Mouse (Mus musculus) MEL (cell line): ENCODE measurements at regions not wholly inside any gene's neighbourhood (a gene's known extent, or its start where the extent isn't known, plus 50 kb on each side); places are given as distances from the start of the nearest gene placed in this dataset.

Source experiments
- DNase-seq: peaks from one replicate; pipeline ENCODE4 v3.0.0; 2011; ENCODE audit warnings: low read depth, low spot score
- H3K27ac ChIP-seq: 2 replicates; pipeline ENCODE4 v1.5.1; 2012; ENCODE audit warnings: low read depth, mild to moderate bottlenecking, control low read depth, low read length, moderate library complexity; ENCODE audit not compliant: control insufficient read depth
- H3K27me3 ChIP-seq, 2 experiments: fragments of 150-350 bp in 1 of 2; sonication (generic) in 1 of 2; 2 replicates each; pipeline ENCODE4 v1.6.1; 2012; ENCODE audit warnings: low read length in 2 of 2, mild to moderate bottlenecking in 2 of 2, improper control_type of control experiment in 1 of 2, moderate library complexity in 1 of 2; ENCODE audit not compliant: insufficient read depth in 2 of 2, control insufficient read depth in 1 of 2
- H3K36me3 ChIP-seq, 2 experiments: 2 replicates each; pipeline ENCODE4 v1.6.1; 2012 to 2014; ENCODE audit warnings: low read length in 2 of 2, improper control_type of control experiment in 1 of 2, inconsistent platforms in 1 of 2, mild to moderate bottlenecking in 1 of 2; ENCODE audit not compliant: insufficient read depth in 2 of 2, control insufficient read depth in 1 of 2
- H3K4me1 ChIP-seq, 2 experiments: fragments of 150-350 bp in 1 of 2; sonication (generic) in 1 of 2; 2 replicates each; pipeline ENCODE4 v1.6.1; 2012; ENCODE audit warnings: low read length in 2 of 2, improper control_type of control experiment in 1 of 2, mild to moderate bottlenecking in 1 of 2; ENCODE audit not compliant: insufficient read depth in 2 of 2, control insufficient read depth in 1 of 2
- H3K4me3 ChIP-seq, 2 experiments: fragments of 150-350 bp in 1 of 2; sonication (generic) in 1 of 2; 2 replicates each; pipeline ENCODE4 v1.5.1; 2012; ENCODE audit warnings: low read depth in 2 of 2, low read length in 2 of 2, mild to moderate bottlenecking in 2 of 2, moderate library complexity in 2 of 2, control low read depth in 1 of 2, improper control_type of control experiment in 1 of 2; ENCODE audit not compliant: control insufficient read depth in 1 of 2, insufficient read depth in 1 of 2
- H3K79me2 ChIP-seq: 2 replicates; pipeline ENCODE4 v1.6.1; 2012; ENCODE audit warnings: mild to moderate bottlenecking, low read length, moderate library complexity; ENCODE audit not compliant: control insufficient read depth, poor library complexity, insufficient read depth
- H3K9ac ChIP-seq: 2 replicates; pipeline ENCODE4 v1.6.1; 2012; ENCODE audit warnings: low read depth, mild to moderate bottlenecking, control low read depth, low read length, moderate library complexity; ENCODE audit not compliant: control insufficient read depth, poor library complexity, severe bottlenecking
- H3K9me3 ChIP-seq: fragments of 150-350 bp; sonication (generic); replicated peaks from 2 replicates; pipeline ENCODE4 v1.6.1; 2012; ENCODE audit warnings: mild to moderate bottlenecking, low read length, improper control_type of control experiment, moderate library complexity; ENCODE audit not compliant: insufficient read depth
- BHLHE40 ChIP-seq: IDR thresholded peaks from 2 replicates; pipeline ENCODE4 v1.6.1; 2012; ENCODE audit warnings: low read depth, mild to moderate bottlenecking, inconsistent platforms, low read length, improper control_type of control experiment, borderline replicate concordance
- CTCF ChIP-seq, 3 experiments: IDR thresholded peaks in 2 of 3; conservative IDR thresholded peaks in 1 of 3; 2 replicates each; pipeline ENCODE4 v1.5.1; 2011 to 2012; ENCODE audit warnings: low read length in 3 of 3, low read depth in 2 of 3, mild to moderate bottlenecking in 2 of 3, improper control_type of control experiment in 1 of 3, inconsistent platforms in 1 of 3, mixed read lengths in 1 of 3, moderate library complexity in 1 of 3; ENCODE audit not compliant: control insufficient read depth in 1 of 3, insufficient read depth in 1 of 3, poor library complexity in 1 of 3, severe bottlenecking in 1 of 3
- ELF1 ChIP-seq: IDR thresholded peaks from 2 replicates; pipeline ENCODE4 v1.6.1; 2014; ENCODE audit warnings: low read depth, mild to moderate bottlenecking, inconsistent platforms, low read length, improper control_type of control experiment, moderate library complexity
- GABPA ChIP-seq: IDR thresholded peaks from 2 replicates; pipeline ENCODE4 v1.6.1; 2012; ENCODE audit warnings: low read depth, mild to moderate bottlenecking, inconsistent platforms, low read length, improper control_type of control experiment, moderate library complexity
- HCFC1 ChIP-seq: IDR thresholded peaks from 2 replicates; pipeline ENCODE4 v1.6.1; 2012; ENCODE audit warnings: low read depth, mild to moderate bottlenecking, inconsistent platforms, low read length, improper control_type of control experiment, moderate library complexity
- MYB ChIP-seq: IDR thresholded peaks from 2 replicates; pipeline ENCODE4 v1.6.1; 2011; ENCODE audit warnings: mild to moderate bottlenecking, low read depth, low read length, improper control_type of control experiment
- POLR2AphosphoS2 ChIP-seq: IDR thresholded peaks from 2 replicates; pipeline ENCODE4 v1.6.1; 2011; ENCODE audit warnings: low read length, improper control_type of control experiment
- POLR2AphosphoS5 ChIP-seq: IDR thresholded peaks from 2 replicates; pipeline ENCODE4 v1.6.1; 2012; ENCODE audit warnings: low read depth, borderline replicate concordance, mild to moderate bottlenecking, inconsistent platforms, low read length, moderate library complexity, mixed read lengths
- RCOR1 ChIP-seq: IDR thresholded peaks from 2 replicates; pipeline ENCODE4 v1.6.1; 2012; ENCODE audit warnings: low read depth, mild to moderate bottlenecking, inconsistent platforms, low read length, improper control_type of control experiment
- UBTF ChIP-seq: IDR thresholded peaks from 2 replicates; pipeline ENCODE4 v1.6.1; 2012; ENCODE audit warnings: low read depth, mild to moderate bottlenecking, inconsistent platforms, low read length, improper control_type of control experiment, moderate library complexity, borderline replicate concordance; ENCODE audit not compliant: insufficient read depth
- USF1 ChIP-seq: IDR thresholded peaks from 2 replicates; pipeline ENCODE4 v1.6.1; 2014; ENCODE audit warnings: low read depth, mild to moderate bottlenecking, inconsistent platforms, low read length, improper control_type of control experiment, moderate library complexity
- ZKSCAN1 ChIP-seq: IDR thresholded peaks from 2 replicates; pipeline ENCODE4 v1.6.1; 2012; ENCODE audit warnings: low read depth, mild to moderate bottlenecking, inconsistent platforms, low read length, improper control_type of control experiment, moderate library complexity
- ZMIZ1 ChIP-seq: IDR thresholded peaks from 2 replicates; pipeline ENCODE4 v1.6.1; 2012; ENCODE audit warnings: low read depth, mild to moderate bottlenecking, inconsistent platforms, low read length, improper control_type of control experiment, moderate library complexity

GRCm38 (mm10) chr9:26518651-26519050 lies 214.9 kb upstream of the B3gat1 start:
- TF ChIP-seq MYB (no peak), GABPA (no peak), ZKSCAN1 (no peak)
- Histone ChIP-seq H3K79me2 (no peaks in the 10 kb centered on the region), H3K36me3 (no peaks in the 10 kb centered on the region), H3K9ac (no peak overlapping the region), H3K27ac (no peak overlapping the region), H3K4me3 (no peak overlapping the region), H3K27me3 (no peaks in the 10 kb centered on the region), H3K9me3 (no peaks in the 10 kb centered on the region), H3K4me1 (no peaks in the 10 kb centered on the region)
- DNase-seq, result no peak

GRCm38 (mm10) chr9:26519581-26520501 lies 213.7 kb upstream of the B3gat1 start:
- Histone ChIP-seq H3K27ac (no peak overlapping the region), H3K36me3 (no peaks in the 10 kb centered on the region), H3K4me1 (no peaks in the 10 kb centered on the region), H3K9me3 (no peaks in the 10 kb centered on the region), H3K79me2 (no peaks in the 10 kb centered on the region), H3K9ac (no peak overlapping the region), H3K27me3 (no peaks in the 10 kb centered on the region), H3K4me3 (no peak overlapping the region)
- no peak for DNase-seq
- TF ChIP-seq BHLHE40 (no peak), HCFC1 (no peak), POLR2AphosphoS2 (no peak), CTCF (IDR thresholded peaks at IDR 0.05 in 2 of 3, conservative IDR thresholded peaks at IDR 0.05 in 1 of 3; ENCODE audit: control insufficient read depth in 1 of 3, insufficient read depth in 1 of 3, low read depth in 2 of 3, low read length in 3 of 3, poor library complexity in 1 of 3, severe bottlenecking in 1 of 3) (no peak)

GRCm38 (mm10) chr9:26524089-26524488 lies 209.4 kb upstream of the B3gat1 start:
- H3K9ac ChIP-seq, result no peak overlapping the region
- H3K4me1 ChIP-seq, result no peaks in the 10 kb centered on the region
- no peaks in the 10 kb centered on the region for H3K27me3 ChIP-seq
- no peak overlapping the region for H3K4me3 ChIP-seq
- no peaks in the 10 kb centered on the region for H3K9me3 ChIP-seq
- no peak for DNase-seq
- no peak overlapping the region for H3K27ac ChIP-seq
- H3K36me3 ChIP-seq, result no peaks in the 10 kb centered on the region
- TF ChIP-seq ZMIZ1 (no peak), ELF1 (no peak), HCFC1 (no peak), MYB (no peak), USF1 (no peak), UBTF (no peak), POLR2AphosphoS5 (no peak), RCOR1 (no peak)
- H3K79me2 ChIP-seq, result no peaks in the 10 kb centered on the region
